Mouse (Mus musculus) heart, adult 11 months (tissue): ENCODE data around the gene Kazald1.

Source experiments
- DNase-seq: peaks from one replicate; pipeline ENCODE4 v3.0.0; 2022

Kazald1 gene

GRCm38 (mm10) chr19:45077742-45078645, 3.0 kb downstream of the Kazald1 start:
- DNase-seq: peak; percentile 92

- peak; percentile 92 for DNase-seq
These were observed 4.1 kb downstream of the Kazald1 start for GRCm38 (mm10) chr19:45078971-45079764.

- peak; percentile 99 for DNase-seq
These were observed 4.9 kb downstream of the Kazald1 start for GRCm38 (mm10) chr19:45079769-45080515.

- peak; percentile 91 for DNase-seq
These were observed 5.7 kb downstream of the Kazald1 start for GRCm38 (mm10) chr19:45080711-45081110.

- DNase-seq: peak; percentile 95
These were observed 6.2 kb downstream of the Kazald1 start for GRCm38 (mm10) chr19:45081279-45081678.

- peak; percentile 91 for DNase-seq
These were observed 7.0 kb downstream of the Kazald1 start for GRCm38 (mm10) chr19:45081841-45082550.

GRCm38 (mm10) chr19:45097868-45098267, 22.8 kb downstream of the Kazald1 start:
- DNase-seq: no peak

GRCm38 (mm10) chr19:45100486-45101270, 25.6 kb downstream of the Kazald1 start:
- no peak for DNase-seq

- no peak for DNase-seq
These were observed 30.6 kb downstream of the Kazald1 start for GRCm38 (mm10) chr19:45105591-45105990.

GRCm38 (mm10) chr19:45106689-45107088, 31.6 kb downstream of the Kazald1 start:
- no peak for DNase-seq

GRCm38 (mm10) chr19:45110681-45111080, 35.6 kb downstream of the Kazald1 start:
- DNase-seq: no peak

GRCm38 (mm10) chr19:45112444-45112843, 37.4 kb downstream of the Kazald1 start:
- DNase-seq: no peak

GRCm38 (mm10) chr19:45113791-45114460, 38.9 kb downstream of the Kazald1 start:
- DNase-seq: no peak

- DNase-seq: no peak
These were observed 39.7 kb downstream of the Kazald1 start for GRCm38 (mm10) chr19:45114772-45115171.

- no peak for DNase-seq
These were observed 41.8 kb downstream of the Kazald1 start for GRCm38 (mm10) chr19:45116798-45117197.
